Mouse (Mus musculus) embryonic facial prominence, embryonic 11.5 days (tissue): ENCODE measurements around the gene Ang. TPM values are rescaled to one million over a fixed set of nuclear protein-coding genes. Genes with fewer than 3 reads are reported as not detected.
A peak's percentile ranks its signal among the peaks of the same experiment; 100 is the strongest.
"Not testable (repeated sequence)": the region's sequence is repeated elsewhere in the genome, so short reads cannot be mapped to it uniquely, and the experiment has no call there.

ENCODE experiments used
- ATAC-seq: fragments of 200-750 bp; cut with Nextera tagmentation; replicated peaks from 2 replicates; pipeline ENCODE4 v1.8.0; 2017; ENCODE audit warnings: low read depth; ENCODE audit not compliant: insufficient number of reproducible peaks, low FRiP score, low TSS enrichment
- DNase-seq: peaks from one replicate; pipeline ENCODE4 v3.0.0-alpha.2; 2015; ENCODE audit warnings: low spot score
- H3K27ac ChIP-seq: fragments of 300-500 bp; sonication (generic); replicated peaks from 2 replicates; pipeline ENCODE4 v1.5.1; 2014; ENCODE audit warnings: mild to moderate bottlenecking, low read depth, low read length, control low read depth
- H3K27me3 ChIP-seq: fragments of 300-500 bp; sonication (generic); 2 replicates; pipeline ENCODE4 v1.6.1; 2014; ENCODE audit warnings: mild to moderate bottlenecking, low read length, moderate library complexity, mixed read lengths; ENCODE audit not compliant: control insufficient read depth, insufficient read depth
- H3K36me3 ChIP-seq: fragments of 300-500 bp; sonication (generic); replicated peaks from 2 replicates; pipeline ENCODE4 v1.6.1; 2014; ENCODE audit warnings: low read depth, mild to moderate bottlenecking, low read length, moderate library complexity, mixed read lengths; ENCODE audit not compliant: control insufficient read depth, insufficient read depth
- H3K4me1 ChIP-seq: fragments of 300-500 bp; sonication (generic); 2 replicates; pipeline ENCODE4 v1.6.1; 2014; ENCODE audit warnings: low read length, mixed read lengths; ENCODE audit not compliant: control insufficient read depth, insufficient read depth
- H3K4me2 ChIP-seq: fragments of 300-500 bp; sonication (generic); 2 replicates; pipeline ENCODE4 v1.6.1; 2014; ENCODE audit warnings: low read depth, mild to moderate bottlenecking, control low read depth, low read length, moderate library complexity
- H3K4me3 ChIP-seq: fragments of 300-500 bp; sonication (generic); 2 replicates; pipeline ENCODE4 v1.5.1; 2014; ENCODE audit warnings: low read depth, low read length, control low read depth
- H3K9ac ChIP-seq: fragments of 300-500 bp; sonication (generic); replicated peaks from 2 replicates; pipeline ENCODE4 v1.6.1; 2014; ENCODE audit warnings: mild to moderate bottlenecking, control low read depth, low read length
- H3K9me3 ChIP-seq: fragments of 300-500 bp; sonication (generic); replicated peaks from 2 replicates; pipeline ENCODE4 v1.6.1; 2016; ENCODE audit warnings: mild to moderate bottlenecking, low read length, inconsistent platforms, mixed read lengths; ENCODE audit not compliant: control insufficient read depth
- WGBS: fragments of 180-500 bp; shearing (Covaris S2); extraction: QIAGEN DNeasy Blood & Tissue Kit; methylation state at CpG from one replicate; pipeline ENCODE4 v1.1.7; 2014; 5-methylcytosine and 5-hydroxymethylcytosine counted together
- polyA plus RNA-seq: library from polyadenylated mRNA; unstranded; fragments of >200 nt; fragmentation: Nextera tagmentation; extraction: Ambion mirVana; gene quantifications from 2 replicates; pipeline ENCODE4 v1.2.1, GENCODE M21; 2014

Gene Ang
- polyA plus RNA-seq, 1 experiment from 2014 or later, result 2.6 TPM

- Histone ChIP-seq H3K27ac (peak overlapping the region; percentile 71), H3K4me1 (no peaks in the 10 kb centered on the region), H3K36me3 (no peaks in the 10 kb centered on the region), H3K9ac (peak overlapping the region; percentile 58), H3K4me3 (peak overlapping the region; percentile 64), H3K27me3 (no peaks in the 10 kb centered on the region), H3K9me3 (no peaks in the 10 kb centered on the region), H3K4me2 (peak overlapping the region; percentile 70)
- ATAC-seq, result peak; percentile 32
- peak; percentile 91 for DNase-seq
- WGBS, result under 1% methylated on average over 27 of the region's 27 CpGs
Measured at GRCm38 (mm10) chr14:51090077-51090781, 721 bp upstream of the Ang start.

DNA sequence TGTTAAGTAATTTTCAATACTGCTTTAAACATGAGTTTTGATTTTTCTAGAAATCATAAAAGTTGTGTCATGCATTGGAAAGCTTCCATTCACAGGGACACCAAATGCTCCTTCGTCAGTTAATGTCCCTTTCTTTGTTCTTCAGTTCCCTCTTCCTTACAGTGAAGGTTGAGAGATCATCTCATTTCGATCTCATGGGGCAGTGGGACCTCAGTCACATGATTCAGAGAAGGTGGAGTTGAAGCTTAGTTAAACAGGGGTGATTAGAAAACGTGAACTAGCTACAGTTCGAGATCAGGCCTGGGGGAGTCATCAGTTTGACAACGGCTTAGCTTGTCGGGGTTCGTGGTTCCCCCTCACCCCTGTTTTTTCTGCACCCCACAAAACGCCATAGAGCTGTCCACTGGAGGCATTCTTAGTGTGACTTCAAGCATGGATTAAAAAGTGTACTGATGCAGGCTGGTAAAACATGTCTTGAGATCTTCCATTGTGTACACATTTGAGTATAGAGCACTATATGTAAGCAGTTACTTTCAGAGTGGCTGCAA lies 1.2 kb downstream of the Ang start:
- H3K4me3 ChIP-seq, result no peak overlapping the region
- WGBS, result 47% methylated on average over 8 of the region's 8 CpGs

GRCm38 (mm10) chr14:51093496-51093895 lies 2.5 kb downstream of the Ang start:
- DNase-seq, result no peak
- Histone ChIP-seq H3K9me3 (no peaks in the 10 kb centered on the region), H3K4me2 (no peak overlapping the region), H3K9ac (no peak overlapping the region), H3K27me3 (no peaks in the 10 kb centered on the region), H3K4me3 (no peak overlapping the region), H3K36me3 (no peaks in the 10 kb centered on the region), H3K27ac (no peak overlapping the region), H3K4me1 (no peaks in the 10 kb centered on the region)
- no peak for ATAC-seq
- WGBS, result 37% methylated on average over 3 of the region's 3 CpGs

More for the DNA sequence above, 1.2 kb downstream of the Ang start:
- Histone ChIP-seq H3K9me3 (no peaks in the 10 kb centered on the region), H3K4me2 (no peak overlapping the region; the same call in 1 of the 2 replicates), H3K4me1 (no peaks in the 10 kb centered on the region), H3K36me3 (no peaks in the 10 kb centered on the region), H3K9ac (no peak overlapping the region), H3K27me3 (no peaks in the 10 kb centered on the region), H3K27ac (no peak overlapping the region)
- DNase-seq (no peak), ATAC-seq (no peak)

- Histone ChIP-seq H3K4me3 (no peak overlapping the region), H3K4me2 (no peak overlapping the region), H3K27me3 (no peaks in the 10 kb centered on the region), H3K9me3 (no peaks in the 10 kb centered on the region), H3K9ac (no peak overlapping the region), H3K27ac (no peak overlapping the region), H3K4me1 (no peaks in the 10 kb centered on the region), H3K36me3 (no peaks in the 10 kb centered on the region)
- 83% methylated on average over 5 of the region's 5 CpGs for WGBS
- no peak for DNase-seq
- ATAC-seq, result no peak
Measured at GRCm38 (mm10) chr14:51094096-51094875, 3.3 kb downstream of the Ang start.

GRCm38 (mm10) chr14:51094921-51095320 lies 4.0 kb downstream of the Ang start:
- H3K4me3 ChIP-seq, result no peak overlapping the region
- H3K36me3 ChIP-seq, result no peaks in the 10 kb centered on the region
- WGBS, result 73% methylated on average over 8 of the region's 9 CpGs

DNA sequence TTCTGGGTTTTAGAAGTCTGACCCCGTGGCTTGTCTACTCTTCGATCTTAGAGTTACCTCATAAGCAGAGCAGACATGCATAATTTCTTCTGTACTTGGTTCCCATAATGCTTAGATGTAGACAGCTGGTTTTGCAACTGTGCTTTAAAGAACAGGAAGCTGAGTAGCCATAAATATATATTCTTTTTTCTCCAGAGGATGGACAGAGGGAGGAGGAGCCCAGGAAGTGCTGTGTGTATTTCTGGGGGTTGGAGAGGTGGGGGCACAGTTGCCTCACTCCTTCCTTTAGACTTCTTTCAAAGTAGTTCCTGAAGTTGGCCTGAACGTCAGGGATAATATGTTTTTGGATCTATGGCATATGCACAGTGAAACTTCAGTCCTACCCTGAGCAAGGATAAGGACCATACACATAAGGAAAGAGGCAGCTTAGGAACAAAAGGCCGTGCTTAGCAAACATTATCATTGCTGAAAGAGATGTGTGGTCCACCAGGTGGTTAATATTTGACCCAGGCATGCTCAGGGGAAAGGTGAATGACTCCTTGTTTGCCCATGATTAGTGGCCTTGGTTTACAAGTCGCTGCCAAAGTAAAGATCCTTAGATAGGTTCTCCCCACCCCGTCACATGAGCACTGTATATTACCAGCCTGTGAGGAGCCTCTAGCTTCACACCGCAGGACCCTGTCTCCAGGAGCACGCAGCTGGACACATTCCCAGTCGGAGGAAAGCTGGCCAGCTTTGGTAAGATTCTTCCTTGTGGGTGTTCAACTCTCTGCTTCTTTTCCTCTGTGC lies 5.0 kb downstream of the Ang start:
- Histone ChIP-seq H3K4me3 (no peak overlapping the region), H3K4me2 (no peak overlapping the region), H3K9ac (no peak overlapping the region), H3K36me3 (no peaks in the 10 kb centered on the region), H3K27ac (no peak overlapping the region), H3K9me3 (no peaks in the 10 kb centered on the region), H3K4me1 (no peaks in the 10 kb centered on the region), H3K27me3 (no peaks in the 10 kb centered on the region)
- DNase-seq, result no peak
- ATAC-seq, result no peak
- WGBS, result 71% methylated on average over 9 of the region's 9 CpGs

More at GRCm38 (mm10) chr14:51094921-51095320, 4.0 kb downstream of the Ang start:
- DNase-seq, result no peak
- no peak overlapping the region for H3K27ac ChIP-seq
- no peaks in the 10 kb centered on the region for H3K4me1 ChIP-seq
- H3K27me3 ChIP-seq, result no peaks in the 10 kb centered on the region
- ATAC-seq, result no peak
- H3K9ac ChIP-seq, result no peak overlapping the region
- no peaks in the 10 kb centered on the region for H3K9me3 ChIP-seq
- no peak overlapping the region for H3K4me2 ChIP-seq

GRCm38 (mm10) chr14:51098300-51098699 lies 7.3 kb downstream of the Ang start:
- not testable (repeated sequence) for H3K9ac ChIP-seq, H3K9me3 ChIP-seq, H3K27ac ChIP-seq, H3K27me3 ChIP-seq, H3K36me3 ChIP-seq, ATAC-seq, H3K4me1 ChIP-seq, H3K4me3 ChIP-seq, H3K4me2 ChIP-seq
- WGBS, result 29% methylated on average over 1 of the region's 1 CpGs
- peak; percentile 63 for DNase-seq
